Mouse (Mus musculus) monocyte, adult 5-6 weeks (primary cell): ENCODE measurements around the gene Tulp1. TPM values are rescaled to one million over a fixed set of nuclear protein-coding genes. Genes with fewer than 3 reads are reported as not detected.

Experiments used
- total RNA-seq: library from RNA; stranded (forward); fragments of 200-1000, 200-491, 200-594 nt; gene quantifications from 3 replicates; pipeline ENCODE4 v1.2.3, GENCODE M21; 2017

Gene Tulp1
- total RNA-seq, 1 experiment from 2014 or later = not detected

Other genes with a start within 250 kb of the Tulp1 start
- under 0.01 TPM in 1 of 3 replicates, not detected in the others for gene Scube3, start 223.1 kb downstream of the Tulp1 start, total RNA-seq
- 1.3 to 6.9 TPM (median 5.1 TPM) in 3 replicates for gene Zfp523, start 188.1 kb downstream of the Tulp1 start, total RNA-seq
- gene Def6, start 157.4 kb downstream of the Tulp1 start, total RNA-seq = 96.3 to 128 TPM (median 103 TPM) in 3 replicates
- 4.7 to 13.9 TPM (median 9.0 TPM) in 3 replicates for gene Ppard, start 132.5 kb downstream of the Tulp1 start, total RNA-seq
- gene Fance, start 51.7 kb downstream of the Tulp1 start, total RNA-seq = 8.8 to 18.2 TPM (median 13.0 TPM) in 3 replicates
- 363 to 372 TPM (median 364 TPM) in 3 replicates for gene Rpl10a, start 36.8 kb downstream of the Tulp1 start, total RNA-seq
- not detected in 3 replicates for gene Tead3, start 14.4 kb downstream of the Tulp1 start, total RNA-seq
- 9.1 to 23.2 TPM (median 11.9 TPM) in 3 replicates for gene Fkbp5, start 152.3 kb upstream of the Tulp1 start, total RNA-seq
- gene Armc12, start 165.6 kb upstream of the Tulp1 start, total RNA-seq = 2.2 TPM in 1 of 3 replicates, not detected in the others
- gene Clpsl2, start 184.2 kb upstream of the Tulp1 start, total RNA-seq = not detected in 3 replicates
- gene Clps, start 195.5 kb upstream of the Tulp1 start, total RNA-seq = not detected in 3 replicates
- gene Lhfpl5, start 210.4 kb upstream of the Tulp1 start, total RNA-seq = not detected in 3 replicates